Mouse (Mus musculus): ENCODE measurements around the gene Tdrd3.

- no peak for TF ChIP-seq MYOD1 (IDR thresholded peaks at IDR 0.05; ENCODE audit: control insufficient read depth, insufficient read length, low read depth)
- TF ChIP-seq CTCF (IDR thresholded peaks at IDR 0.05; ENCODE audit: control insufficient read depth, insufficient read depth, insufficient read length), result no peak
- TF ChIP-seq MAX (IDR thresholded peaks at IDR 0.05), result no peak
- no peak for TF ChIP-seq USF1 (IDR thresholded peaks at IDR 0.05; ENCODE audit: low read depth)
Measured at GRCm38 (mm10) chr14:87451645-87452443, 35.4 kb downstream of the Tdrd3 start.

All from C2C12 (cell line).